Mouse (Mus musculus) embryonic facial prominence, embryonic 15.5 days (tissue): Measurements from ENCODE around the gene Fcgr1. TPM values are rescaled to one million over a fixed set of nuclear protein-coding genes. Genes with fewer than 3 reads are reported as not detected.
"Not testable (repeated sequence)": the region's sequence is repeated elsewhere in the genome, so short reads cannot be mapped to it uniquely, and the experiment has no call there.

Experiments used
- ATAC-seq: fragments of 200-750 bp; cut with Nextera tagmentation; 2 replicates; pipeline ENCODE4 v1.8.0; 2017; ENCODE audit warnings: low read depth, moderate TSS enrichment; ENCODE audit not compliant: insufficient number of reproducible peaks, low FRiP score, low TSS enrichment
- H3K27ac ChIP-seq: fragments of 300-500 bp; sonication (generic); replicated peaks from 2 replicates; pipeline ENCODE4 v1.5.1; 2015; ENCODE audit warnings: mild to moderate bottlenecking, inconsistent platforms
- H3K27me3 ChIP-seq: fragments of 300-500 bp; sonication (generic); 2 replicates; pipeline ENCODE4 v1.6.1; 2015; ENCODE audit warnings: inconsistent platforms
- H3K36me3 ChIP-seq: fragments of 300-500 bp; sonication (generic); 2 replicates; pipeline ENCODE4 v1.6.1; 2015; ENCODE audit warnings: mild to moderate bottlenecking, inconsistent platforms
- H3K4me1 ChIP-seq: fragments of 300-500 bp; sonication (generic); 2 replicates; pipeline ENCODE4 v1.6.1; 2015; ENCODE audit warnings: inconsistent platforms
- H3K4me2 ChIP-seq: fragments of 300-500 bp; sonication (generic); replicated peaks from 2 replicates; pipeline ENCODE4 v1.6.1; 2015; ENCODE audit warnings: mild to moderate bottlenecking, inconsistent platforms
- H3K4me3 ChIP-seq: fragments of 300-500 bp; sonication (generic); replicated peaks from 2 replicates; pipeline ENCODE4 v1.5.1; 2015; ENCODE audit warnings: mild to moderate bottlenecking, inconsistent platforms
- H3K9ac ChIP-seq: fragments of 300-500 bp; sonication (generic); 2 replicates; pipeline ENCODE4 v1.6.1; 2015; ENCODE audit warnings: inconsistent platforms
- H3K9me3 ChIP-seq: fragments of 300-500 bp; sonication (generic); replicated peaks from 2 replicates; pipeline ENCODE4 v1.6.1; 2016; ENCODE audit warnings: inconsistent platforms
- WGBS: fragments of 180-500 bp; shearing (Covaris S2); methylation state at CpG from one replicate; pipeline ENCODE4 v1.1.7; 2015; 5-methylcytosine and 5-hydroxymethylcytosine counted together
- polyA plus RNA-seq: library from polyadenylated mRNA; unstranded; fragments of >200 nt; fragmentation: Nextera tagmentation; extraction: Ambion mirVana; gene quantifications from 2 replicates; pipeline ENCODE4 v1.2.1, GENCODE M21; 2015

Fcgr1 gene
- polyA plus RNA-seq, 1 experiment from 2014 or later: 2.2 TPM

GRCm38 (mm10) chr3:96293368-96293767, 401 bp downstream of the Fcgr1 start:
- Histone ChIP-seq H3K27me3 (no peaks in the 10 kb centered on the region), H3K4me2 (no peak overlapping the region), H3K36me3 (no peaks in the 10 kb centered on the region), H3K4me1 (no peaks in the 10 kb centered on the region), H3K9me3 (no peaks in the 10 kb centered on the region), H3K27ac (no peak overlapping the region), H3K9ac (no peak overlapping the region), H3K4me3 (no peak overlapping the region)
- no peak for ATAC-seq
- WGBS: 42% methylated on average over 5 of the region's 5 CpGs

- H3K9ac ChIP-seq: no peak overlapping the region
- WGBS: 48% methylated on average over 6 of the region's 6 CpGs
- no peak for ATAC-seq
- H3K27me3 ChIP-seq: no peaks in the 10 kb centered on the region
- H3K36me3 ChIP-seq: no peaks in the 10 kb centered on the region
- H3K27ac ChIP-seq: no peak overlapping the region
- H3K9me3 ChIP-seq: no peaks in the 10 kb centered on the region
- H3K4me3 ChIP-seq: no peak overlapping the region
- no peaks in the 10 kb centered on the region for H3K4me1 ChIP-seq
- no peak overlapping the region for H3K4me2 ChIP-seq
Measured at GRCm38 (mm10) chr3:96292641-96293040, 1.1 kb downstream of the Fcgr1 start.

- WGBS: 88% methylated on average over 3 of the region's 3 CpGs
- H3K4me1 ChIP-seq, ATAC-seq: not testable (repeated sequence)
Measured at GRCm38 (mm10) chr3:96290727-96291126, 3.0 kb downstream of the Fcgr1 start.

GRCm38 (mm10) chr3:96289201-96289600, 4.6 kb downstream of the Fcgr1 start:
- no peak overlapping the region for H3K4me3 ChIP-seq
- no peak overlapping the region for H3K27ac ChIP-seq
- H3K4me2 ChIP-seq: no peak overlapping the region
- H3K4me1 ChIP-seq: 0 out of 2 replicates have a peak, but pooled peaks cover 2% of the 10 kb centered on the region
- H3K27me3 ChIP-seq: no peaks in the 10 kb centered on the region
- ATAC-seq: no peak
- WGBS: 69% methylated on average over 3 of the region's 3 CpGs
- no peak overlapping the region for H3K9ac ChIP-seq
- no peaks in the 10 kb centered on the region for H3K9me3 ChIP-seq
- H3K36me3 ChIP-seq: no peaks in the 10 kb centered on the region

More at GRCm38 (mm10) chr3:96290727-96291126, 3.0 kb downstream of the Fcgr1 start:
- not testable (repeated sequence) for H3K27me3 ChIP-seq, H3K4me3 ChIP-seq, H3K27ac ChIP-seq, H3K9me3 ChIP-seq, H3K4me2 ChIP-seq, H3K36me3 ChIP-seq, H3K9ac ChIP-seq

GRCm38 (mm10) chr3:96287334-96287733, 6.4 kb downstream of the Fcgr1 start:
- peaks cover 14% of the 10 kb centered on the region for H3K27me3 ChIP-seq
- H3K9me3 ChIP-seq, H3K4me3 ChIP-seq, H3K36me3 ChIP-seq, ATAC-seq, H3K27ac ChIP-seq, H3K4me1 ChIP-seq, H3K4me2 ChIP-seq, H3K9ac ChIP-seq: not testable (repeated sequence)
- whole genome bisulfite sequencing: 88% methylated on average over 11 of the region's 11 CpGs

GRCm38 (mm10) chr3:96284457-96284856, 9.3 kb downstream of the Fcgr1 start:
- no peaks in the 10 kb centered on the region for H3K36me3 ChIP-seq
- H3K27me3 ChIP-seq: peaks cover 14% of the 10 kb centered on the region
- no peak overlapping the region for H3K9ac ChIP-seq
- peaks cover 9% of the 10 kb centered on the region; the same call in 1 of the 2 replicates for H3K4me1 ChIP-seq
- no peak overlapping the region for H3K4me3 ChIP-seq
- ATAC-seq: no peak
- 0 out of 2 replicates have a peak overlapping the region, but pooled peaks have one; percentile 17 for H3K4me2 ChIP-seq
- no peaks in the 10 kb centered on the region for H3K9me3 ChIP-seq
- H3K27ac ChIP-seq: no peak overlapping the region
- WGBS: 16% methylated on average over 4 of the region's 4 CpGs

GRCm38 (mm10) chr3:96280660-96281059, 13.1 kb downstream of the Fcgr1 start:
- Histone ChIP-seq H3K27ac (no peak overlapping the region), H3K4me1 (peaks cover 20% of the 10 kb centered on the region), H3K4me3 (no peak overlapping the region), H3K36me3 (no peaks in the 10 kb centered on the region), H3K27me3 (peaks cover 14% of the 10 kb centered on the region), H3K9ac (no peak overlapping the region), H3K9me3 (no peaks in the 10 kb centered on the region), H3K4me2 (no peak overlapping the region)
- WGBS: 51% methylated on average over 6 of the region's 6 CpGs
- ATAC-seq: no peak

GRCm38 (mm10) chr3:96277800-96278624, 15.8 kb downstream of the Fcgr1 start:
- H3K36me3 ChIP-seq: no peaks in the 10 kb centered on the region
- H3K4me3 ChIP-seq: peak overlapping the region; percentile 56
- peak overlapping the region; percentile 91 for H3K4me2 ChIP-seq
- WGBS: under 1% methylated on average over 49 of the region's 49 CpGs
- no peaks in the 10 kb centered on the region for H3K9me3 ChIP-seq
- peak; percentile 94 for ATAC-seq
- H3K27me3 ChIP-seq: peaks cover 3% of the 10 kb centered on the region; the same call in 1 of the 2 replicates
- H3K27ac ChIP-seq: peak overlapping the region; percentile 93
- H3K4me1 ChIP-seq: peaks cover 12% of the 10 kb centered on the region
- peak overlapping the region; percentile 50 for H3K9ac ChIP-seq

- H3K9me3 ChIP-seq: no peaks in the 10 kb centered on the region
- H3K9ac ChIP-seq: peak overlapping the region; percentile 50
- peak overlapping the region; percentile 91 for H3K4me2 ChIP-seq
- H3K36me3 ChIP-seq: no peaks in the 10 kb centered on the region
- peak overlapping the region; percentile 93 for H3K27ac ChIP-seq
- ATAC-seq: 0 out of 2 replicates have a peak, but pooled peaks have one; percentile 45
- H3K27me3 ChIP-seq: no peaks in the 10 kb centered on the region
- 13% methylated on average over 8 of the region's 8 CpGs for WGBS
- peak overlapping the region; percentile 56 for H3K4me3 ChIP-seq
- H3K4me1 ChIP-seq: peaks cover 12% of the 10 kb centered on the region
Measured at GRCm38 (mm10) chr3:96277428-96277799, 16.4 kb downstream of the Fcgr1 start.

- no peak overlapping the region for H3K27ac ChIP-seq
- no peak overlapping the region for H3K9ac ChIP-seq
- H3K9me3 ChIP-seq: no peaks in the 10 kb centered on the region
- 87% methylated on average over 17 of the region's 17 CpGs for whole genome bisulfite sequencing
- ATAC-seq: no peak
- H3K4me3 ChIP-seq: no peak overlapping the region
- H3K4me1 ChIP-seq: peaks cover 15% of the 10 kb centered on the region
- H3K27me3 ChIP-seq: no peaks in the 10 kb centered on the region
- no peak overlapping the region for H3K4me2 ChIP-seq
- H3K36me3 ChIP-seq: no peaks in the 10 kb centered on the region
Measured at GRCm38 (mm10) chr3:96273591-96274465, 19.9 kb downstream of the Fcgr1 start.
